Mouse (Mus musculus) thymus, adult 2 months (tissue): ENCODE results near the gene Mthfs.
"Not testable (repeated sequence)": the region's sequence is repeated elsewhere in the genome, so short reads cannot be mapped to it uniquely, and the experiment has no call there.

Experiments used
- CTCF ChIP-seq: fragments of 200-500 bp; IDR thresholded peaks from 2 replicates; pipeline ENCODE4 v1.5.1; 2012; ENCODE audit warnings: mild to moderate bottlenecking, control low read depth, low read length, moderate library complexity, borderline replicate concordance; ENCODE audit not compliant: control insufficient read depth, poor library complexity, insufficient read depth; ENCODE audit errors: extremely low read depth
- POLR2A ChIP-seq: fragments of 200-500 bp; IDR thresholded peaks from 2 replicates; pipeline ENCODE4 v1.6.1; 2012; ENCODE audit warnings: mild to moderate bottlenecking, low read length, control low read depth, moderate library complexity; ENCODE audit not compliant: control insufficient read depth, poor library complexity, insufficient read depth; ENCODE audit errors: extremely low read depth

DNA sequence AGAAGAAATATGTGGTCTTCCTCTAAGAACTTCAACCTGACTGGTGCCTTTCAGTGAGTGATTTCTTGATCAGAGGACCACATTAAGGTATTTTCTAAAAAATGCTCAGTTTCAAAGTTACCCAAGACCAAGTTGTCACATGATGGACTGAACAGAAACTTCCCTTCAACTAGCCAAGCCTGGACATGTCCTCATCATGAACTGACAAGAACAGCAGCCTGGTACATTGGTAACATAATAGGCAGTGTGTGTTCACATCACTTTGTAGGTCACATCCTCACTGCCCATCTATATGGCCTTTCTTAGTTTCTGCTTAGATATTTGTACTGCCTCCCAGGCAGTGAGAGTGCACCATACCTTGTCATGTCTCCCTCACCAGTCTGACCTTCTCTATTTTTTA, 37.9 kb upstream of the Mthfs start:
- not testable (repeated sequence) for TF ChIP-seq CTCF, POLR2A
